Mouse (Mus musculus) kidney, adult 18-20 months (tissue): ENCODE measurements around the gene Krtap4-7.
"Not testable (repeated sequence)": the region's sequence is repeated elsewhere in the genome, so short reads cannot be mapped to it uniquely, and the experiment has no call there.

ENCODE experiments used
- DNase-seq: peaks from one replicate; pipeline ENCODE4 v3.0.0; 2021

The Krtap4-7 gene

DNA sequence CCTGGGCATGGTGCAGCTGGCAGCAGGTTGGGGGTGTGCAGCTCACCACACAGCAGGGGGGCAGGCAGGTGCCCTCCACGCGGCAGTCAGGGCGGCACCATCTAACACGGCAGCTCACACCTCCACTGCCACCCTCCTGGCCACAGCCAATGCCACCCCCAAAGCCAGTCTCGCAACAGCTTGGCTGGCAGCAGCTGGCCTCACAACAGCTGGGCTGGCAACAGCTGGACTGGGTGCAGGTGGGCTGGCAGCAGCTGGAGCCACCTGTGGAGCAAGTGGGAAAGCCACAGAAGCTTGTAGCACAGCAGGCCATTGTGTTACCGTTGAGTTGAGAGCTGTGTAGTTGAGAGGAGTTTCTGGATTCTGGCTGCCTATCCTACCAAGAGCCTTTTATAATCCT lies 46.1 kb downstream of the Krtap4-7 start, which contains the start of gene Krtap9-3:
Krtap9-3 (minus strand) TSS at position 364 of the 400 bp plus-strand sequence.
- not testable (repeated sequence) for DNase-seq
